Mouse (Mus musculus): ENCODE results near the gene Coro1b. TPM values are rescaled to one million over a fixed set of nuclear protein-coding genes. Genes with fewer than 3 reads are reported as not detected.
A peak's percentile ranks its signal among the peaks of the same experiment; 100 is the strongest.

Coro1b gene
- polyA plus RNA-seq, 1 experiment from 2014 or later: 109 TPM

- Histone ChIP-seq H3K4me1 (ENCODE audit: control insufficient read depth, insufficient read depth, low read length) (peaks cover 32% of the 10 kb centered on the region), H3K27me3 (ENCODE audit: control insufficient read depth, insufficient read depth, low read length) (no peaks in the 10 kb centered on the region), H3K9me3 (replicated peaks; ENCODE audit: control insufficient read depth, low read length) (no peaks in the 10 kb centered on the region), H3K4me2 (peak overlapping the region; percentile 89), H3K36me3 (ENCODE audit: control insufficient read depth, insufficient read depth, low read length) (peaks cover 20% of the 10 kb centered on the region), H3K27ac (ENCODE audit: low read depth, low read length) (peak overlapping the region; percentile 87), H3K4me3 (ENCODE audit: low read depth, low read length) (peak overlapping the region; percentile 61), H3K9ac (ENCODE audit: low read depth, low read length) (peak overlapping the region; percentile 93)
- ATAC-seq (replicated peaks; ENCODE audit: insufficient number of reproducible peaks, low FRiP score, low TSS enrichment): peak; percentile 55
- under 1% methylated on average over 50 of the region's 52 CpGs for WGBS (ENCODE audit: insufficient replicate concordance)
Measured at GRCm38 (mm10) chr19:4192251-4192985, 44.0 kb downstream of the Coro1b start.

GRCm38 (mm10) chr19:4193129-4193528 is 44.7 kb downstream of the Coro1b start:
- H3K4me1 ChIP-seq (ENCODE audit: control insufficient read depth, insufficient read depth, low read length): peaks cover 32% of the 10 kb centered on the region
- H3K27me3 ChIP-seq (ENCODE audit: control insufficient read depth, insufficient read depth, low read length): no peaks in the 10 kb centered on the region
- H3K9me3 ChIP-seq (replicated peaks; ENCODE audit: control insufficient read depth, low read length): no peaks in the 10 kb centered on the region
- H3K4me3 ChIP-seq (ENCODE audit: low read depth, low read length): peak overlapping the region; percentile 61
- H3K9ac ChIP-seq (ENCODE audit: low read depth, low read length): peak overlapping the region; percentile 93
- H3K4me2 ChIP-seq: peak overlapping the region; percentile 89
- H3K36me3 ChIP-seq (ENCODE audit: control insufficient read depth, insufficient read depth, low read length): peaks cover 21% of the 10 kb centered on the region
- no peak overlapping the region for H3K27ac ChIP-seq (ENCODE audit: low read depth, low read length)
- ATAC-seq (replicated peaks; ENCODE audit: insufficient number of reproducible peaks, low FRiP score, low TSS enrichment): no peak
- 58% methylated on average over 6 of the region's 6 CpGs for WGBS (ENCODE audit: insufficient replicate concordance)

GRCm38 (mm10) chr19:4194021-4194724 is 45.8 kb downstream of the Coro1b start:
- Histone ChIP-seq H3K4me3 (ENCODE audit: low read depth, low read length) (no peak overlapping the region), H3K27me3 (ENCODE audit: control insufficient read depth, insufficient read depth, low read length) (no peaks in the 10 kb centered on the region)
- no peak for ATAC-seq (replicated peaks; ENCODE audit: insufficient number of reproducible peaks, low FRiP score, low TSS enrichment)

GRCm38 (mm10) chr19:4194776-4195650 is 46.6 kb downstream of the Coro1b start:
- Histone ChIP-seq H3K9ac (ENCODE audit: low read depth, low read length) (no peak overlapping the region), H3K27me3 (ENCODE audit: control insufficient read depth, insufficient read depth, low read length) (no peaks in the 10 kb centered on the region), H3K36me3 (ENCODE audit: control insufficient read depth, insufficient read depth, low read length) (peaks cover 27% of the 10 kb centered on the region), H3K4me2 (no peak overlapping the region), H3K4me3 (ENCODE audit: low read depth, low read length) (no peak overlapping the region), H3K4me1 (ENCODE audit: control insufficient read depth, insufficient read depth, low read length) (peaks cover 33% of the 10 kb centered on the region), H3K27ac (ENCODE audit: low read depth, low read length) (no peak overlapping the region), H3K9me3 (replicated peaks; ENCODE audit: control insufficient read depth, low read length) (no peaks in the 10 kb centered on the region)
- 76% methylated on average over 12 of the region's 12 CpGs for WGBS (ENCODE audit: insufficient replicate concordance)
- no peak for ATAC-seq (replicated peaks; ENCODE audit: insufficient number of reproducible peaks, low FRiP score, low TSS enrichment)

More at GRCm38 (mm10) chr19:4194021-4194724, 45.8 kb downstream of the Coro1b start:
- H3K4me2 ChIP-seq: no peak overlapping the region
- 77% methylated on average over 8 of the region's 8 CpGs for WGBS (ENCODE audit: insufficient replicate concordance)
- H3K9ac ChIP-seq (ENCODE audit: low read depth, low read length): no peak overlapping the region
- no peak overlapping the region for H3K27ac ChIP-seq (ENCODE audit: low read depth, low read length)
- peaks cover 32% of the 10 kb centered on the region for H3K4me1 ChIP-seq (ENCODE audit: control insufficient read depth, insufficient read depth, low read length)
- H3K36me3 ChIP-seq (ENCODE audit: control insufficient read depth, insufficient read depth, low read length): peaks cover 22% of the 10 kb centered on the region
- no peaks in the 10 kb centered on the region for H3K9me3 ChIP-seq (replicated peaks; ENCODE audit: control insufficient read depth, low read length)

GRCm38 (mm10) chr19:4196048-4196447 is 47.6 kb downstream of the Coro1b start:
- peaks cover 38% of the 10 kb centered on the region for H3K4me1 ChIP-seq (ENCODE audit: control insufficient read depth, insufficient read depth, low read length)
- no peak for ATAC-seq (replicated peaks; ENCODE audit: insufficient number of reproducible peaks, low FRiP score, low TSS enrichment)
- H3K4me2 ChIP-seq: no peak overlapping the region
- no peaks in the 10 kb centered on the region for H3K9me3 ChIP-seq (replicated peaks; ENCODE audit: control insufficient read depth, low read length)
- H3K36me3 ChIP-seq (ENCODE audit: control insufficient read depth, insufficient read depth, low read length): peaks cover 27% of the 10 kb centered on the region
- H3K9ac ChIP-seq (ENCODE audit: low read depth, low read length): no peak overlapping the region
- no peak overlapping the region for H3K4me3 ChIP-seq (ENCODE audit: low read depth, low read length)
- 69% methylated on average over 2 of the region's 2 CpGs for WGBS (ENCODE audit: insufficient replicate concordance)
- H3K27ac ChIP-seq (ENCODE audit: low read depth, low read length): no peak overlapping the region
- no peaks in the 10 kb centered on the region for H3K27me3 ChIP-seq (ENCODE audit: control insufficient read depth, insufficient read depth, low read length)

- peaks cover 27% of the 10 kb centered on the region for H3K36me3 ChIP-seq (ENCODE audit: control insufficient read depth, insufficient read depth, low read length)
- peak overlapping the region; percentile 36; the same call in 1 of the 2 replicates for H3K9ac ChIP-seq (ENCODE audit: low read depth, low read length)
- H3K4me1 ChIP-seq (ENCODE audit: control insufficient read depth, insufficient read depth, low read length): peaks cover 34% of the 10 kb centered on the region
Measured at GRCm38 (mm10) chr19:4196548-4196947, 48.1 kb downstream of the Coro1b start.

GRCm38 (mm10) chr19:4197180-4197579 is 48.8 kb downstream of the Coro1b start:
- Histone ChIP-seq H3K4me2 (no peak overlapping the region), H3K9ac (ENCODE audit: low read depth, low read length) (no peak overlapping the region), H3K4me1 (ENCODE audit: control insufficient read depth, insufficient read depth, low read length) (peaks cover 38% of the 10 kb centered on the region), H3K4me3 (ENCODE audit: low read depth, low read length) (no peak overlapping the region), H3K27me3 (ENCODE audit: control insufficient read depth, insufficient read depth, low read length) (no peaks in the 10 kb centered on the region), H3K27ac (ENCODE audit: low read depth, low read length) (no peak overlapping the region), H3K36me3 (ENCODE audit: control insufficient read depth, insufficient read depth, low read length) (peaks cover 27% of the 10 kb centered on the region), H3K9me3 (replicated peaks; ENCODE audit: control insufficient read depth, low read length) (no peaks in the 10 kb centered on the region)
- no peak for ATAC-seq (replicated peaks; ENCODE audit: insufficient number of reproducible peaks, low FRiP score, low TSS enrichment)
- 59% methylated on average over 3 of the region's 3 CpGs for WGBS (ENCODE audit: insufficient replicate concordance)

More at GRCm38 (mm10) chr19:4196548-4196947, 48.1 kb downstream of the Coro1b start:
- no peaks in the 10 kb centered on the region for H3K27me3 ChIP-seq (ENCODE audit: control insufficient read depth, insufficient read depth, low read length)
- H3K4me3 ChIP-seq (ENCODE audit: low read depth, low read length): no peak overlapping the region
- ATAC-seq (replicated peaks; ENCODE audit: insufficient number of reproducible peaks, low FRiP score, low TSS enrichment): no peak
- no peak overlapping the region for H3K27ac ChIP-seq (ENCODE audit: low read depth, low read length)
- WGBS (ENCODE audit: insufficient replicate concordance): 41% methylated on average over 5 of the region's 5 CpGs
- no peak overlapping the region for H3K4me2 ChIP-seq
- H3K9me3 ChIP-seq (replicated peaks; ENCODE audit: control insufficient read depth, low read length): no peaks in the 10 kb centered on the region

- ATAC-seq (replicated peaks; ENCODE audit: insufficient number of reproducible peaks, low FRiP score, low TSS enrichment): peak; percentile 88
- peak within 1 kb of the TSS; percentile 60; the same call in 1 of the 2 replicates for H3K27ac ChIP-seq (ENCODE audit: low read depth, low read length)
- H3K9ac ChIP-seq (ENCODE audit: low read depth, low read length): peak within 1 kb of the TSS; percentile 82
- H3K36me3 ChIP-seq (ENCODE audit: control insufficient read depth, insufficient read depth, low read length): peaks cover 10% of the 10 kb centered on the region
- no peaks in the 10 kb centered on the region for H3K9me3 ChIP-seq (replicated peaks; ENCODE audit: control insufficient read depth, low read length)
- H3K4me2 ChIP-seq: peak within 1 kb of the TSS; percentile 80
- peak within 1 kb of the TSS; percentile 71 for H3K4me3 ChIP-seq (ENCODE audit: low read depth, low read length)
- H3K27me3 ChIP-seq (ENCODE audit: control insufficient read depth, insufficient read depth, low read length): peaks cover 6% of the 10 kb centered on the region
- WGBS (ENCODE audit: insufficient replicate concordance): under 1% methylated on average over 34 of the region's 34 CpGs
- H3K4me1 ChIP-seq (ENCODE audit: control insufficient read depth, insufficient read depth, low read length): peaks cover 24% of the 10 kb centered on the region
Measured at GRCm38 (mm10) chr19:4201291-4201909, 53.0 kb downstream of the Coro1b start, which contains the start of gene Rad9a. TSS of gene Rad9a (minus strand) at chr19:4201662.
